Mouse (Mus musculus) limb, embryonic 14.5 days (tissue): ENCODE results near the gene Pias4. TPM values are rescaled to one million over a fixed set of nuclear protein-coding genes. Genes with fewer than 3 reads are reported as not detected.

ENCODE experiments used
- ATAC-seq: fragments of 200-750 bp; cut with Nextera tagmentation; 2 replicates; pipeline ENCODE4 v1.8.0; 2017; ENCODE audit warnings: low read depth, moderate number of reproducible peaks, moderate TSS enrichment; ENCODE audit not compliant: low FRiP score
- DNase-seq: peaks from one replicate; pipeline ENCODE4 v3.0.0-alpha.2; 2015; ENCODE audit warnings: low spot score
- H3K27ac ChIP-seq: fragments of 300-500 bp; sonication (generic); replicated peaks from 2 replicates; pipeline ENCODE4 v1.5.1; 2014; ENCODE audit warnings: low read depth, mild to moderate bottlenecking, low read length, moderate library complexity, mixed read lengths
- H3K27me3 ChIP-seq: fragments of 300-500 bp; sonication (generic); 2 replicates; pipeline ENCODE4 v1.6.1; 2014; ENCODE audit warnings: low read length, mixed read lengths; ENCODE audit not compliant: control insufficient read depth, insufficient read depth
- H3K36me3 ChIP-seq: fragments of 300-500 bp; sonication (generic); 2 replicates; pipeline ENCODE4 v1.6.1; 2014; ENCODE audit warnings: mild to moderate bottlenecking, low read length, moderate library complexity, mixed read lengths; ENCODE audit not compliant: control insufficient read depth, insufficient read depth
- H3K4me1 ChIP-seq: fragments of 300-500 bp; sonication (generic); 2 replicates; pipeline ENCODE4 v1.6.1; 2014; ENCODE audit warnings: antibody characterized with exemption, low read length, mixed read lengths; ENCODE audit not compliant: control insufficient read depth, insufficient read depth
- H3K4me2 ChIP-seq: fragments of 300-500 bp; sonication (generic); replicated peaks from 2 replicates; pipeline ENCODE4 v1.6.1; 2014; ENCODE audit warnings: low read depth, mild to moderate bottlenecking, low read length, moderate library complexity; ENCODE audit not compliant: severe bottlenecking
- H3K4me3 ChIP-seq: fragments of 300-500 bp; sonication (generic); replicated peaks from 2 replicates; pipeline ENCODE4 v1.5.1; 2014; ENCODE audit warnings: low read length
- H3K9ac ChIP-seq: fragments of 300-500 bp; sonication (generic); 2 replicates; pipeline ENCODE4 v1.6.1; 2014; ENCODE audit warnings: mild to moderate bottlenecking, low read depth, low read length, moderate library complexity; ENCODE audit not compliant: severe bottlenecking
- H3K9me3 ChIP-seq: fragments of 300-500 bp; sonication (generic); 2 replicates; pipeline ENCODE4 v1.6.1; 2016; ENCODE audit warnings: low read length; ENCODE audit not compliant: control insufficient read depth
- POLR2A ChIP-seq: fragments of 200-500 bp; IDR thresholded peaks from 2 replicates; pipeline ENCODE4 v1.8.0; 2012; ENCODE audit warnings: inconsistent platforms, mild to moderate bottlenecking, moderate library complexity, borderline replicate concordance; ENCODE audit not compliant: insufficient read depth, insufficient read length; ENCODE audit errors: extremely low read depth
- WGBS: fragments of 180-500 bp; shearing (Covaris S2); extraction: QIAGEN DNeasy Blood & Tissue Kit; methylation state at CpG from one replicate; pipeline ENCODE4 v1.1.7; 2014; 5-methylcytosine and 5-hydroxymethylcytosine counted together
- polyA plus RNA-seq, 2 experiments: library from polyadenylated mRNA; depleted of rRNA in 1 of 2; stranded (reverse) in 1 of 2; unstranded in 1 of 2; fragments of >200 nt; fragmentation: Nextera tagmentation in 1 of 2; extraction: Ambion mirVana in 1 of 2; gene quantifications; 2 replicates each; pipeline versions ENCODE4 v1.2.1 to v1.2.3; 2012 to 2014

Gene Pias4
- polyA plus RNA-seq, 2 experiments = 35.1 to 40.4 TPM

GRCm38 (mm10) chr10:81136706-81137231 is 31.0 kb downstream of the Pias4 start:
- Histone ChIP-seq H3K9me3 (no peaks in the 10 kb centered on the region), H3K27ac (peak overlapping the region; percentile 99), H3K4me2 (peak overlapping the region; percentile 96), H3K9ac (peak overlapping the region; percentile 96), H3K36me3 (no peaks in the 10 kb centered on the region), H3K4me1 (peaks cover 46% of the 10 kb centered on the region), H3K4me3 (peak overlapping the region; percentile 93), H3K27me3 (peaks cover 23% of the 10 kb centered on the region)
- DNase-seq = no peak
- peak; percentile 64 for ATAC-seq
- 0 out of 2 replicates have a peak, but pooled peaks have one; percentile 6 for TF ChIP-seq POLR2A
- WGBS = under 1% methylated on average over 47 of the region's 50 CpGs

GRCm38 (mm10) chr10:81135831-81136705 is 31.7 kb downstream of the Pias4 start:
- 1% methylated on average over 28 of the region's 86 CpGs for WGBS
- DNase-seq (peak; percentile 70), ATAC-seq (peak; percentile 6; the same call in 1 of the 2 replicates)
- Histone ChIP-seq H3K4me2 (peak overlapping the region; percentile 96), H3K9ac (peak overlapping the region; percentile 96), H3K9me3 (no peaks in the 10 kb centered on the region), H3K27me3 (peaks cover 23% of the 10 kb centered on the region), H3K27ac (peak overlapping the region; percentile 99), H3K36me3 (no peaks in the 10 kb centered on the region), H3K4me3 (peak overlapping the region; percentile 93), H3K4me1 (peaks cover 39% of the 10 kb centered on the region)
- TF ChIP-seq POLR2A = 0 out of 2 replicates have a peak, but pooled peaks have one; percentile 40

- no peak for DNase-seq
- H3K27ac ChIP-seq = peak within 1 kb of the TSS; percentile 99
- H3K4me2 ChIP-seq = peak within 1 kb of the TSS; percentile 96
- H3K9me3 ChIP-seq = no peaks in the 10 kb centered on the region
- no peak for TF ChIP-seq POLR2A
- peaks cover 29% of the 10 kb centered on the region for H3K4me1 ChIP-seq
- peaks cover 23% of the 10 kb centered on the region for H3K27me3 ChIP-seq
- no peak for ATAC-seq
- H3K4me3 ChIP-seq = peak within 1 kb of the TSS; percentile 93
- no peaks in the 10 kb centered on the region for H3K36me3 ChIP-seq
- 2% methylated on average over 40 of the region's 41 CpGs for WGBS
- peak within 1 kb of the TSS; percentile 96 for H3K9ac ChIP-seq
Observed at GRCm38 (mm10) chr10:81134966-81135681, 32.6 kb downstream of the Pias4 start, which contains the start of gene Zbtb7a. Gene Zbtb7a, plus strand, starts transcription at chr10:81135220.

- H3K27me3 ChIP-seq = peaks cover 23% of the 10 kb centered on the region
- H3K36me3 ChIP-seq = no peaks in the 10 kb centered on the region
- no peak for ATAC-seq
- H3K9me3 ChIP-seq = no peaks in the 10 kb centered on the region
- no peak overlapping the region for H3K27ac ChIP-seq
- no peak overlapping the region for H3K4me2 ChIP-seq
- no peak for TF ChIP-seq POLR2A
- no peak overlapping the region for H3K9ac ChIP-seq
- no peak for DNase-seq
- H3K4me3 ChIP-seq = 0 out of 2 replicates have a peak overlapping the region, but pooled peaks have one; percentile 4
- peaks cover 27% of the 10 kb centered on the region for H3K4me1 ChIP-seq
- 2% methylated on average over 15 of the region's 16 CpGs for WGBS
Observed at GRCm38 (mm10) chr10:81134181-81134587, 33.5 kb downstream of the Pias4 start.

- Histone ChIP-seq H3K4me1 (peaks cover 1% of the 10 kb centered on the region; the same call in 1 of the 2 replicates), H3K9ac (no peak overlapping the region), H3K4me3 (no peak overlapping the region), H3K4me2 (no peak overlapping the region), H3K36me3 (peaks cover 64% of the 10 kb centered on the region), H3K27me3 (no peaks in the 10 kb centered on the region), H3K27ac (no peak overlapping the region), H3K9me3 (no peaks in the 10 kb centered on the region)
- DNase-seq = no peak
- 84% methylated on average over 11 of the region's 11 CpGs for whole genome bisulfite sequencing
- ATAC-seq = no peak
- TF ChIP-seq POLR2A = no peak
Observed at GRCm38 (mm10) chr10:81123500-81123899, 44.2 kb downstream of the Pias4 start.
